Mouse (Mus musculus) left cerebral cortex, adult 8-10 months (tissue): ENCODE measurements around the gene Pbx4. TPM values are rescaled to one million over a fixed set of nuclear protein-coding genes. Genes with fewer than 3 reads are reported as not detected.

Experiments used
- DNase-seq, 2 experiments: peaks; one replicate each; pipeline ENCODE4 v3.0.0; 2022; ENCODE audit warnings: low spot score in 2 of 2
- total RNA-seq, 4 experiments: library from RNA; stranded (reverse); gene quantifications; 2 replicates each; pipeline ENCODE4 v1.2.4; 2022

Gene Pbx4
- total RNA-seq, 4 experiments from 2014 or later = 16.4 to 19.4 (median 17.9) TPM

DNA sequence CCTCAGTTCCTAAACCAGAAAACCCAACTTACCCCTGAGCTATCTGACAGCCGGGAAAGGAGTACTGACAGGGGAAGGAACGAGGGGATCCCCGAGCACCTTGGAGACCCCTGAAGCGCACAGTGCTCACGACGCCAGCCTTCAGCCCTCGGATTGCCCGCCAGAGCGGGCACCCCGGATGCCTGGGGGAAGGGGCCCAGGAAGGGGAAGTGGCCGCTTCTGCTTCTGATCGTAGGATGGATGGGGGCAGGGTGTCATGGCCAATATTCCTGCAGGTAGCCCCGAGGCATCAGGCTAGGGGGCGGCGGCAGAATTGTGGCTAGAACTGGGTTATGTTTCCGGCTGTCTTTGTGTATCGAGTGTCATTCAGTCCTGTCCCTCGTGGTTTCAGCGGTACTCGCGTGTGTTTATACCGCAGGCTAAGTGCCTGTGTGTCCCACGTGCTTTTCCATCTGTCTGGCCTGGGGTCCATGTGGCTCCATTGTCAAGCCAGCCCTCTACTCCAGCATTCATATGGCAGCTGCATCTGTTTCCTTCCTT lies 23.4 kb upstream of the Pbx4 start:
- DNase-seq = no peak

DNA sequence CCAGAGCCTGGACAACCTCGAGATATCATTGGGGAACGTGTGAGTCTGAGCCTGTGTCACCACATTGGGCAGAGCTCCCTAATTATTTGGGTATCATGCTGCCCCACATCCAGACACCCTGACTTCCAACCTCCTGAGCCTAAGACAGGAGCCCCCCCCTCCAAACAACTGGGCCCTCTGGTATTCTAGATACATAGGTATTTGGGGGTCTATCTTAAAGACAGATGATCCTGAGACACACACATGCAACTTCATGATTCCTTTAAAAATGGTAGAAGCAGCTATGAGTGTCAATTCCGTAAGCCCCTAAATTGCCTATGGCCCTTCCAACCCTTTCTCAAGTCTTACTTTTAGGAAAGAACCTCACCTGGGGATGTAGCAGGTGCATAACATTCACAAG lies 22.5 kb upstream of the Pbx4 start:
- DNase-seq = no peak

DNA sequence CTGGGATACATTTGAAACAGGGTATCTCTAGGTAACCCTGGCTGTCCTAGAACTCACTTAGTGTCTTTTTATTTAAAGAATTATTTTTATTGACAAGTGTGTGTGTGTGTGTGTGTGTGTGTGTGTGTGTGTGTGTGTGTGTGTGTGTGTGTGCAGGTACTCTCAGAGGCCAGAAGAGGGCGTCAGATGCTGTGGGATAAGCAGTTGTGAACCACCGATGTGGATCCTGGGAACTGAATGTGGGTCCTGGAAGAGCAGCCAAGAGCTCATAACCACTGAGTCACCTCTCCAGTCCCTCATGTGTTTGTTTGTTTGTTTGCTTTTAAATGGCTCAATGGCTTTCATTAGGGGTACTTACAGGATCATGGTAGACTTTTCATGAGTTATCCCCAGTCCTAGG lies 17.4 kb upstream of the Pbx4 start:
- DNase-seq = no peak

DNA sequence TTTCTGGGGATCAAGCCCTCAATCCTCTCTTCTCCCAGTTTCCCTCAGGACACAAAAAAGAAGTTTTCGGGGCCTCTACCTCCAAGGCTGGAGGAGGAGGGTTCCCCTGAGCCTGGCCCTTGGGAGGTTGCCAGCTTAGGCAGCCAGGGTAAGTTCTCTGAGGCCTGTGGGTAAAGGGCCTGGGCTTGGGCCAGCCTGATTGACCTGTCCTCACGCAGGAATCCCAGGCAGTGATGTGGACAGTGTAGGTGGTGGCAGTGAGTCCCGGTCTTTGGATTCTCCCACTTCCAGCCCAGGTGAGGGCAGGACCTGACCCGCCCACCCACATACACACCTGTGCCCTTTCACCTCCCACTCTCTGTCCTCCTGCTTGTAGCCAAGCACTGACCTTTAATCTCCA lies 16.9 kb upstream of the Pbx4 start:
- no peak for DNase-seq

DNA sequence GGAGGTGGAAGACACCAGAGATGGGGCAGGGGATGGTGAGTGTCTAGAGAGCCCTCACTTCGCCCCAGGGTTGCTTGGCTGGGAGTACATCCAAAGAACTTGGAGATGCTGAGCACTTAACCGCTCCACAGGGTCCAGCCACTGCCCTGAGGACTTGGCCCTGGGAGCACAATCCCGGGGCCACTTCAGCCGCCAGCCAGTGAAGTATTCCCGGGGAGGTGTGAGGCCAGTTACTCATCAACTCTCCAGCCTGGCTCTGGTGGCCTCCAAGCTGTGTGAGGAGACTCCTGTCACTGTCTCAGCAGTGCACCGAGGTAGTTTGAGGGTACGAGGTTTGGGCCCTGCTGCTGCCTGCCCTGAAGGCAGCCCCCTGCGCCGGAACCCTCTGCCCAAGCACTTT lies 11.8 kb upstream of the Pbx4 start:
- DNase-seq = no peak

DNA sequence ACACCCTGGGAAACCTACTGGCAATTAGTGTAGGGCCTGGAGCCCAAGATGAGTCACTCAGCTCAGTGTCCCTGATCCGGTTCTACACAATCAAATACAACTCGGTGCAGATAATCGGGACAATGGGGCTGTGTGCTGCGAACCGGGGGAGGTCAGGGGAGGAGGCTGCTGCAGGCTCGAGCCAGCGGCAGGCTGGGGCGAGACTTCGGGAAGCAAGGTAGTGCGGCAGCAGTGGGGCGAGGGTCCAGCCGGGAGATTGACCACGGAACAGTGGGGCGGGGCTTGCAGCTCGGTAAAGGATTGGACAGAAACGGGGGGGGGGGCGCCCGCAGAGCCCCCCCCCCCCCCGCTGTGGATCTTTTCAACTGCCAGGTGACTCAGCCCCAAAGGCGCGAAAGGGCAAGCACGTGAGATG lies 10.3 kb upstream of the Pbx4 start:
- no peak for DNase-seq

DNA sequence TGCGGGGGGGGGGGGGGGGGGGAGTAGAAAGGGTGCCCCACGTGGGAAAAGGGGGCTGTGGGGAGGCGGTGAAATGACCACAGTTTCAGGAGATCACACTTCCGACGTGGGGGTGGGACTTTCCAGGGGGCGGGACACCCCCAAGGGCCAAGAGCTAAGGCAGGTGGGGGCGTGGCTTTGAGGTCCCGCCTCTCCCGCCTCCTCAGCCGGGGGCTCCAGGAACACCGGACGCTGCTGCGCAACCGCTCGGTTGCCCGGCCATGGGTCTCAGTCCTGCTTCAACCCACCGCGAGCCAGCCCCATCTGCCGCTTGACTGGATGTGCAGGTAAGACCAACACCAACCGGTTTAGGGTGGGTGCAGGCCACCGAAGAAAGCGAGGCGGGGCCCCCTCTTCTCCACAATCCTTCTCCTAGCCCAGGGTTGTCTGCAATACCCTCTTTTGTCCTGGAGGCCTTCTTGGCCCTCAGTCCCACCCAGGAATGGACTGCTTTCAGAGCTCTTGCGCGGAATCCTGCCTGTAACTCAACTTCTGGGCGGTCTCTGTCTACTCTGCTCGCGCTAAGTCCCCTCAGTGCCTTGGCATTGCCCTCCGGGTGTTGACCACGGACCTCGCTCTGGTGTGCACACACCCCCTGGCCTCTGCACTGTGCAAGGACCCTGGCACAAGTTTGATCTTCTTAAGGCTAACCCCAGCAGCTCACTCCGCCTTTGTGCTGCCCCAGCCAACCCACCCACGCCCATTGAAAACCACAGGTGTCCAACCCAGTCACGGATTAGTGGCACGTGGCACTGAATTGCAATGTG lies 9.7 kb upstream of the Pbx4 start, which contains the start of gene Lpar2:
TSS of gene Lpar2 (plus strand) at position 44 of the 806 bp plus-strand sequence.
- DNase-seq = no peak

DNA sequence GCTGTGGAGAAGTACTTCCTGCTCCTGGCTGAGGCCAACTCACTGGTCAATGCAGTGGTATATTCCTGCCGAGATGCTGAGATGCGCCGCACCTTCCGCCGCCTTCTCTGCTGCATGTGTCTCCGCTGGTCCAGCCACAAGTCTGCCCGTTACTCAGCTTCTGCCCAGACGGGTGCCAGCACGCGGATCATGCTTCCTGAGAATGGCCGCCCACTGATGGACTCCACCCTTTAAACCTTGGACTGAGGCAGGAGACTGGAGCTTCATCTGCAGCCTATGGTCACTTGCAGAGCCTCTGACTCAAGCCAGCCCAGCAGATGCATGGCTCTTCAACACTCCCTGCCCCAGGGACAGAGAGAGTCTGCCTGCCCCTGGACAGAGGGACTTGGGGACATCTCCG lies 5.9 kb upstream of the Pbx4 start:
- no peak for DNase-seq

DNA sequence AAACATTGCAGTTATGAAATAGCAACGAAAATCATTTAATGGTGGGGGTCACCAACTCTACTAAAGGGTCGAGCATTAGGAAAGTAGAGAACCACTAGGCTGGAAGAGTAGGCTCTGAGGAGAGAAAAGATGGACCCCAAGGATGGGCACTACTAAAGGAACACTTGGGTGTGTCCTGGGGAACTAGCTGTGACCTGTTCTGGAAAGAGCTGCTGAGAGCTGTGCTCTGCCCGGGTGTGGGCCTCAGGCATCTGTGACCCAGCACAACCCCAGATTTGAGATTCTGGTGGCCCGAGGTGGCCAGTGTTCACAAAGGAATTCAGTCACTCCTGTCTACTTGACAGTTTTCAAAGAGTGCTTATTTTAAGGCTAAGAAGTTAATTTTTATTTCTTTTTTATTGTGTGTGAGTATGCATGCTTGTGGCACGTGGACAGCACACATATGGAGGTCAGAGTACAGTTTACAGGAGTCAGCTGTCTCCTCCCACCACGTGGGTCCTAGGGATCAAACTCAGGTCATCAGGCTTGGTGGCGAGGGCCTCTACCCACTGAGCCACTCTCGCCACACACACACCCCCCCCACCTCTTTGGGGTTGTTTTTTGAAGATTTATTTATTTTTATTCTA lies 4.9 kb downstream of the Pbx4 start:
- no peak for DNase-seq

DNA sequence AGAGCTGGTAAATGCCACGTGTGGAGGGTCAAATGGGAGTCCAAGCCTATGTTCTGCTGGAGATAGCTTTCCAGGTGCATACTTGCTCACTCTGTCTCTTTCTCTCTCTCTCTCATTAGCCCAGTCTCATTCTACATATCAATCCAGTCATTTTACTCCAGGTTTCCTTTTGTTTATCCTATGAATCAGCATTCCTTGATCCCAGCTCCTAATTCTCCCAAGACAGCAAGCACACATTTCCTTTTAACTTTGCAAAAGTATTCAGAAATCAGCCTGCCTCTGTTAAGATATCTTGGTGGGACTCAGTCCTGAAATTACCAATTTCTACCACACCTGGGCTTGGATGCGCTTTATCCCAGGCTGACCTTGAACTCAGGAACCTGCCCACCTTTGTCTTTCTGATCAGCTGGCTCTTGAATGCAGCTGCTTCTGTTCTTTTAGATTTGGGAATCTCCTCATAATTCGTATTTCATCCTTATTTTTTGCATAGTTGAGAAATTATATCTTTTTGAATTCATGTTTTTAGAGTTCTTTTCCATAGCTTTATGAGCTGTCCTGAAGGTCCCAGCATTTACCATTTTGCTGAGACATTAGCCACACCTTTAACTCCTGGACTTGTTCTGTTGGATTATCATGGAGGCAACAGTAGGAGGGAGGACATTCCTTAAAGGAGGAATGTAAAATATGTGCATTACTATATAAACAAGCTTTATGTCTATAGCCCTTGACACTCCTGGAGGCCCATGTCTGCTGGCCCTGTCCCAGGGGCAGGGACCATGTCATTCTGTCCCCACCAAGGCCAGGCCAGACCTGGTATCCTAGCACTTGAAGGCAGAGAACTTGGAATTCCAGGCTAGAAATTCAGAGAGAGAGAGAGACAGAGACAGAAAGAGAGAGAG lies 15.1 kb downstream of the Pbx4 start:
- no peak for DNase-seq

DNA sequence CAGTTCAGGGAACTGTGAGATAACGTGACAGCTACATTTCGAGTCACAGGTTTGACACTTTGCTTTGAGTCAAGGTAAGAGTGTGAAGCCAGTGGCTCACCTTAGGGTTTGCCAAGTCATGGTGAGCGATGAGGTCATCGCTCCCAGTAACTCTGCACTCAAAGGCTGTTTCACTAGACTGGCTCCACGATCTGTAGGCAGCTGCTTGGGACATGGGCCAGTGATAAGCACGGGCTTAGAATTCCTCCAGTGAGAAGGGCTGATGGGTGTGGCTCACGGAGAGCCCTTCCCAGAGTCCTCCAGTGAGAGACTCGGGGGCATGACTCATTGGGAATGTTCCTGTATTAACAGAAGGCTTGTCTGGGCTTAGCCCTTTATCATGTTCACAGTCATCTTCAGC lies 16.7 kb downstream of the Pbx4 start:
- DNase-seq = no peak

DNA sequence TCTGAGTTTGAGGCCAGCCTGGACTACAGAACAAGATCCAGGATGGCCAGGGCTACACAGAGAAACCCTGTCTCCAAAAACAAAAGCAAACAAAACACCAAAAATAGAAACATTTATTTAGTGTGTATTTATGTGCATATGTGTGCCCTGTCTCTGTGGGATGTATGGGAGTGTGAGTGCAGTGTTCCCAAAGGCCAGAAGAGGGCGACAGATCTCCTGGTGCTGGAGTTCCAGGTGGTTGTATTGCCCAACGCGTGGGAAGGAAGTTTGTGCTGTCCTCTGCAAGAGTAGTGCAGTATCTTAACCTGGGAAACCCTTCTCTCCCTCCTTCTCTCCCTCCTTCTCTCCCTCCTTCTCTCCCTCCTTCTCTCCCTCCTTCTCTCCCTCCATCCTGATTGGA lies 17.6 kb downstream of the Pbx4 start:
- no peak for DNase-seq

DNA sequence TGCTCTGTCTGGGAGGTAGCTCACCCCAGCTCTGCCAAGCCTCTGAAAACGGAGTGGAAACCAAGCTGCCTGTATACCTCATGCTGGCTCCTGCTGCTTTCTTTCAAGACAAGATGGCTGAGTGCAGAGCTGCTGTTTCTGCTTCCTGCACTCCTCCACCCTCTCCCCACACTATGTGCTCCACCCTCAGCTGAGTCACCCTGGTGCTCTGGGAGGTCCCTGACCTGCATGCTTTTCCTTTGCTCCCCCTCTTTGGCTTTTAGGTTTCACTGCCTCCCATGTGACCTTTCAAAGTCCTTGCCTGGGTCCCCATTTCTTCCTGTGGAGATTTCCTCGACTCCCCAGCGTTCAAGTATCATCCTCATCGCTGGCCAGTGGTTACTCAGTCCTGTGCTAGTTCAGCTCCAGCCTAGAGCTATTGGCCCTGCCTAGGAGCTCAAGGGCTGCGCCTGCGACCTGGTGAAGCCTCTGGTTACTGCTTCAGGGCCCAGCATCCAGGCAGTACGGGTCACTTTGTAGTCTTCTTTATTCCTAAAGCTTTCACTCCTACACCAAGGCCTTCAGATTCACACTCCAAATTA lies 18.7 kb downstream of the Pbx4 start:
- no peak for DNase-seq

DNA sequence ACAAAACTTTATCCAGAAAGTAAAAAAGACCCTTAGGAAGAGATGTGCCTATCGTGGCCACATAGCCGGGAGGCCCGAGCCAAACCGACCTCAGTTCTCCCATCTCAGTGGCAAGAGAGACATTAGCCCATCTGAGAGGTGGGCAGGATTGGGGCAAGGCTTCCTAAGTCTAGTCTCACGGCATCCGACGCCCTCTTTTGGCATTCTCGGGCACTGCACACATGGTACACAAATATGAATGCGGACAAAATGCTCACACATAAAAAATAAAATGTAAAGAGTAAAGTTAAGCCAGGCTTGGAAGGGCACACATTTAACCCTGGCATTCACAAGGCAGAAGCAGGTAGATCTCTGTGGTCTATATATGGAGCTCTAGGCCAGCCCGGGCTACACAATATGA lies 21.6 kb downstream of the Pbx4 start:
- no peak for DNase-seq

DNA sequence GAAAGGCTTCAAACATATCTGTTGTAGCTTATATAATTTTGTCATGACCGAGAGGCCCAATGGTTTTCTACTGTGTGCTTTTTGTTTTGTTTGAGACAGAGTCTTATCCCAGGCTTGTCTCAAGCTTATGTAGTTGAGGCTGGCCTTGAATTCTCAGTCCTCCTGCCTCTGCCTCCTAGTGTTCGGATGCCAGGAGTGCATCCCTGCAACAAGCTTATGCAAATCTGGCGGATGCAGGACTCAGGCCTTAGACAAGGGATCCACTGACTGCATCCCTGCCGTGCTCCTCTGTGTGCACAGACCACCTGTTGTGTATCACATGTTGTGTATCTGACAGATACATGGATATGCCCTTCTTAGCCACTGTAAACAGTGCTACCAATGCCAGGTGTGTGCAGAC lies 28.5 kb downstream of the Pbx4 start:
- DNase-seq = no peak

DNA sequence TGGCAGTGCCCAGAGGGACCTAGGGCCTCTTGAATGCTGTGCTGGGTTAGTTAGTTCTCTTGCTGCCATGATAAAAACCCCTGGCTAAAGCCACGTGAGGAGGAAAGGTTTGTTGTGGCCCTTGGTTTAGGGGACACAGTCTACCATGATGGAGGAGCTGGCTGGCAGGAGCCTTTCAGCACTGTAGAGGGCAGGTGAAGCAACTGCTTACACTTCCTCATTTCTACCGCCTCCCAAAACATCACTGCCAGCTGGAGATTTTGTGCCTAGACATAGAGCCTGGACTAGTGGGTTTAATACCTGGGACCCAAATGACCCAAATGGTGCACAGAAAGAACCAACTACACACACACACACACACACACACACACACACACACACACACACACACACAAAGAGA lies 29.0 kb downstream of the Pbx4 start:
- no peak for DNase-seq

DNA sequence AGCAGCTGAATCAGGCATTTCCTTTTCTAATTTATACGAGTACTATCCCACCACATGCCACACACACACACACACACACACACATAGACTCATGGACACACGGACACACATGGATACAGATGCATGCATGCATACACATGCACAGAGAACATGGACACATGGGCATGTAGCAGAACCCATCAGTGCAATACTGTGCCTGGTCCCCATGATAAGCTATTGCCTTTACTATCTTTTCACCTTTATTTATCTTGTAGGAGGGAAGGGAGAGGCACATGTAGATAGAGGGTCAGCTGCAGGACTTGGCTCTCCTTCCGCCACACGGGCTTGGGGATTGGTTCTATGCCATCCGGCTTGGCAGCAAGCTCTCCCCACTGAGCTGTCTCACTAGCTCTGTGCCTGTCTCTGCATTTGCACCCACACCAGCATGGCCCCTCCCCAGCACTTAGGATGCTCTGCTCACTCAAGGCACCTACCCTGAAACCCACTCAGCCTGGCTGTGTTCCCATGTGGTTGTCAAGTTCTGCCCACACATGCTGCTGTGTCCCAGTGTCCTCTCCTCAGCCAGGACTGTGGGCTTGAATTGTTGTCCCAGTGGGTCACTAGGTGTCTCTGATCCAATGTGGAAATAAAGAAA lies 31.2 kb downstream of the Pbx4 start:
- no peak for DNase-seq

DNA sequence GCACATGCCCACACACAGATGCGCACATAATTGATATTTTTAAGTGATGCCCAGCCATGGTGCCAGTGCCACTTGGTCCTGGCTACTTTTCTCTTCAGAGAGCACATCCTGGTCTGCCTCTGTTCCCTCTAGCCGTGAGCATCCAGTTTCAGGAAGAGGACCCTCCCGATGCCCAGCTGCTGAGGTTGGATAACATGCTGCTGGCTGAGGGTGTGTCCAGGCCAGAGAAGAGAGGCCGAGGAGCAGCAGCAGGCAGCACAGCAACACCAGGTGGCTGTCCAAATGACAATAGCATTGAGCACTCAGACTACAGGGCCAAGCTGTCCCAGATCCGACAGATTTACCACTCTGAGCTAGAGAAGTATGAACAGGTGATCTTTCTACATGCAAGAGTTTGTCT lies 31.9 kb downstream of the Pbx4 start:
- DNase-seq = no peak

DNA sequence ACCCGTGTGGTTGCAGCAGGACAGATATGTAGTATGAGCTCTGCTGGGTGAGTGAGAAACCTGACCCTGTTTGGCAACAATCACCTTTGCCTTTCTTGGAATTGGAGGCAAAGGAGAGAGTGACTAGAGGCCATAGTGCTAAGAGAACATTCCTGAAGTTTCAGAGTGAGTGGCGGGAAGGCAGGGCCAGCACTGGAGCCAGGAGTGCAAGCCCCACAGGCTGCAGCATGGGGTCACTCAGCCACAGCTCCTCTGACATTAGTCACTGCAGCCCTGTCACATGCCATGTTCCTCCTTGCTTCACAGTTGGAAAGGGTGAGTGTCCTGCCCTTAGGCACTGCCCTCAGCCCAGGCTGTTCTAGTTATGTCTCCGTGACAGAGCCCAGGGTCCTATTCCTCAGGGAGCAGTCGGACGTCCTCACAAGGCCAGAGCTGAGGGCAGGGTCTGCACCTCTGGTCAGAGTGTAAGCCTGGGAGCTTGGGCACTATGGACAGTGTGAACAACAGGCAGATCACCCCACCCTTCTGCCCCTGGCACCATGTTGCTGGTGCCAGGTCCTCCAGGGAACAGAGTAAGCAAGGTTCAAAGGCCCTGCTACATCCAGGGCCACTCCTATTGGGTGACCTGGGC lies 35.5 kb downstream of the Pbx4 start:
- no peak for DNase-seq

DNA sequence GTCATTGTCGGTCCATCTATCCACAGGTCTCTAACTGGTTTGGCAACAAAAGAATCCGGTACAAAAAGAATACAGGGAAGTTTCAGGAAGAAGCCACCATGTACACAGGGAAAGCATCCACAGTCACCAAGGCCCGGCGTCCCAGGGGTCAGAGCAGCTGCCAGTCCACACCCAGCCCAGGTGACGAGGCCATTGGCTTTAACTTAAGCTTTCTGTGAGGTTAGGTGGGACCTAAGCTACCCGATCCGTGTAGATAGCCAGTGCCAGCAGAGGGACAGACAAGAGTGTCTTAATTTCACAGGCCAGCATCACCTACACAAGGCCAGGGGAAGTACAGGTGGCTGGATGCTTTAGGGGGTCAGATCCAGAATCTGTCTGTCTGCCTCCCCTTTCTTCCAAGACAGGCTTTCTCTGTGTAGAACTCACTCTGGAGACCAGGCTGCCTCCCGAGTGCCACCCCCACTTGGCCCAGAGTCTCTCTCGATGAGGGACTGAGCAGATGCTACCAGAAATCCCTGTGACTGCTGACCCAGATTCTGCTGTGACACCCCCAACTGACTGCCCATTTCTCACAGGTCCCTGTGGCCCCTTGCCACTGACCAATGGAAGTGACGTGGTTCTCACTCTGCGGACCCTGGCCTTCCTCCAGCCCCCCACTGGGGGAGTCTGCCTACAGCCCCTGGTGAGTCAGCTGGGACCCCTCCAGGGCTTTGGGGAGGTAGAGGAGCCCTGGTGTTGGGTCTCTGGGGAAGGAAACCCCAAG lies 37.9 kb downstream of the Pbx4 start:
- DNase-seq = no peak
